ENCODE assay signal across 14 mouse cellular contexts in the genomic region with DNA sequence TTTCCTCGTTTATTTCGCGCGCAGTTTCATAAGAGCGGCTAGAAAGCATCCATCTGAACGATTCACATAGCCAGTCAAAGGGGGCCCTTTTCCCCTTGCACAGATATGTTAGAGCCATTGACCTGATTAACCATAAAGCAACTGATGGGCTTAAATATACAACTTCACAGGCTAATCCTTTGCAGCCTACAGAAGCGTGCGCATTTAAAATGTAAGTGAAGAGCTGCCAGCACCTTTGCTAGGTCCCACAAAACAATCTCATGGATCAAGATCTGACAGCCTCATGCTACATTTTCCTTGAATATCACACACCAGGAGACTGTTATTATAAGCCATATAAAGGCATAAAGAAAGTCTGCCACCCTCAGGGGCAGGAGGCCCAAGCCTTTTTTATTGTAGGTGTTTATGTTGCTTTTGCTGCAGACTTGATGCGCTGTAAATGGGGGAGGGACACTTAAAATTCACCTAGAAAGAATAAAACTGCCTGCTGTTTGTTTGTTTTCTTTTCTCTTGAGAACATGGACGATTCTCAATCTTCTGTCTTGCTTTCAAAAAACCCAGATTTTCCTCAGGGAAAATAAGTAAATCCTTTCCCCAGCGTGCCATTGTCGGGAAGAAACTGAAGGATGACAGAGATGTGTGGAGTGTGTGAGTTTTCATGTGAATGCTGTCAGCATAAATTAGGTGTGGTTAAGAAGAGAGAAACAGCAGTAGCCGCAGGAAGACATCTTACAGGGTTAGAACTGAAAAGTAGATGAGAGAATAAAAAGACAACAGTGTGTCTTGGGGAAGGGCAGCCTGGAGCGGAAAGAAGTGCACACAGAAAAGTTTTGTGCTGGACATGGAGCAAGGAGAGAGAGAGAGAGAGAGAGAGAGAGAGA.
DNase-seq lines count a peak whose midpoint lies in the region; ATAC-seq lines count a peak whose summit lies in the region.
"Had no signal": no experiment of that assay in that cellular context is flagged by ENCODE, and none has a peak within 500 bp of the region (broad histone marks: within the 10 kb centered on the region; RNA-seq: fewer than 3 reads in every experiment).

No protein-coding gene starts in this region.

- no peaks in the 10 kb centered on the region for H3K9me3 ChIP-seq in hindbrain, embryonic 12.5 days (replicated peaks)
- no peaks in the 10 kb centered on the region for H3K9me3 ChIP-seq in hindbrain, embryonic 10.5 days
- no peaks in the 10 kb centered on the region for H3K9me3 ChIP-seq in neural tube, embryonic 12.5 days
- no peaks in the 10 kb centered on the region for H3K9me3 ChIP-seq in limb, embryonic 10.5 days (replicated peaks)
- H3K9me3 ChIP-seq: limb, embryonic 13.5 days had no signal

- intact Hi-C loops in heart, postnatal 36 days (cut with DNase I): no loop called here

- ATAC-seq in hindbrain, embryonic 12.5 days (ENCODE audit: low FRiP score): no peak
- peak; percentile 52; the same call in 1 of the 2 replicates for ATAC-seq in neural tube, embryonic 12.5 days (ENCODE audit: low FRiP score, low read depth)

- H3K4me1 ChIP-seq in hindbrain, embryonic 12.5 days: peaks cover 14% of the 10 kb centered on the region
- H3K4me1 ChIP-seq in hindbrain, embryonic 10.5 days (replicated peaks): peaks cover 12% of the 10 kb centered on the region
- H3K4me1 ChIP-seq in neural tube, embryonic 12.5 days: peaks cover 15% of the 10 kb centered on the region
- H3K4me1 ChIP-seq in limb, embryonic 10.5 days: peaks cover 13% of the 10 kb centered on the region

- no peaks in the 10 kb centered on the region for H3K27me3 ChIP-seq in hindbrain, embryonic 12.5 days
- no peaks in the 10 kb centered on the region for H3K27me3 ChIP-seq in hindbrain, embryonic 10.5 days (ENCODE audit: insufficient read depth, poor library complexity, severe bottlenecking)
- H3K27me3 ChIP-seq in neural tube, embryonic 12.5 days (replicated peaks): no peaks in the 10 kb centered on the region
- H3K27me3 ChIP-seq in limb, embryonic 10.5 days (ENCODE audit: low read depth, poor library complexity, severe bottlenecking): no peaks in the 10 kb centered on the region
- H3K27me3 ChIP-seq: limb, embryonic 13.5 days had no signal

- WGBS in hindbrain, embryonic 12.5 days: 48% methylated on average over 14 of the region's 14 CpGs
- 64% methylated on average over 14 of the region's 14 CpGs for WGBS in hindbrain, embryonic 10.5 days
- WGBS in neural tube, embryonic 12.5 days: 33% methylated on average over 14 of the region's 14 CpGs
- WGBS in limb, embryonic 10.5 days: 57% methylated on average over 14 of the region's 14 CpGs

- no peak overlapping the region for H3K9ac ChIP-seq in hindbrain, embryonic 12.5 days
- H3K9ac ChIP-seq in neural tube, embryonic 12.5 days: no peak overlapping the region
- H3K9ac ChIP-seq: limb, embryonic 13.5 days had no signal

- no peak overlapping the region for H3K4me3 ChIP-seq in hindbrain, embryonic 12.5 days
- H3K4me3 ChIP-seq in hindbrain, embryonic 10.5 days: no peak overlapping the region
- no peak overlapping the region for H3K4me3 ChIP-seq in neural tube, embryonic 12.5 days
- H3K4me3 ChIP-seq in limb, embryonic 10.5 days: no peak overlapping the region
- H3K4me3 ChIP-seq: limb, embryonic 13.5 days had no signal

- no peaks in the 10 kb centered on the region for H3K36me3 ChIP-seq in hindbrain, embryonic 12.5 days
- no peaks in the 10 kb centered on the region for H3K36me3 ChIP-seq in hindbrain, embryonic 10.5 days
- no peaks in the 10 kb centered on the region for H3K36me3 ChIP-seq in neural tube, embryonic 12.5 days
- H3K36me3 ChIP-seq in limb, embryonic 10.5 days: no peaks in the 10 kb centered on the region
- H3K36me3 ChIP-seq: limb, embryonic 13.5 days had no signal

- no peak overlapping the region for H3K4me2 ChIP-seq in hindbrain, embryonic 12.5 days (replicated peaks)
- H3K4me2 ChIP-seq in neural tube, embryonic 12.5 days (replicated peaks): peak overlapping the region; percentile 22
- H3K4me2 ChIP-seq: limb, embryonic 13.5 days had no signal

- H3K27ac ChIP-seq in hindbrain, embryonic 12.5 days: peak overlapping the region; percentile 40; the same call in 1 of the 2 replicates
- H3K27ac ChIP-seq in hindbrain, embryonic 10.5 days: no peak overlapping the region
- H3K27ac ChIP-seq in neural tube, embryonic 12.5 days: no peak overlapping the region
- H3K27ac ChIP-seq in limb, embryonic 10.5 days: no peak overlapping the region
- H3K27ac ChIP-seq: limb, embryonic 13.5 days; macrophage had no signal

- DNase-seq in hindbrain, embryonic 10.5 days (ENCODE audit: low spot score): no peak
- no peak for DNase-seq in neural tube, embryonic 10.5 days (ENCODE audit: extremely low spot score, low spot score)
- DNase-seq in mesoderm, embryonic 11.5 days (ENCODE audit: low read depth, low spot score): peak; percentile 14
- no peak for DNase-seq in heart, postnatal 36 days
- DNase-seq in limb, embryonic 10.5 days (ENCODE audit: low spot score): no peak
- no peak for DNase-seq in left cerebral cortex, adult 18-20 months (ENCODE audit: low spot score in 2 of 2)
- DNase-seq: adrenal gland, adult 2 months; cerebellum, adult 8-10 months; kidney, postnatal 10 days; right cerebral cortex, adult 18-20 months had no signal
